Mouse (Mus musculus) heart, embryonic 11.5 days (tissue): ENCODE measurements around the gene Pigs. TPM values are rescaled to one million over a fixed set of nuclear protein-coding genes. Genes with fewer than 3 reads are reported as not detected.

ENCODE experiments used
- ATAC-seq: fragments of 200-750 bp; cut with Nextera tagmentation; replicated peaks from 2 replicates; pipeline ENCODE4 v1.8.0; 2017; ENCODE audit warnings: moderate library complexity; ENCODE audit not compliant: insufficient number of reproducible peaks, low FRiP score, low TSS enrichment
- H3K27ac ChIP-seq: fragments of 300-500 bp; sonication (generic); 2 replicates; pipeline ENCODE4 v1.5.1; 2014; ENCODE audit warnings: mild to moderate bottlenecking, low read depth, low read length
- H3K27me3 ChIP-seq: fragments of 300-500 bp; sonication (generic); 2 replicates; pipeline ENCODE4 v1.6.1; 2014; ENCODE audit warnings: mild to moderate bottlenecking, low read length, mixed read lengths; ENCODE audit not compliant: control insufficient read depth, insufficient read depth
- H3K36me3 ChIP-seq: fragments of 300-500 bp; sonication (generic); 2 replicates; pipeline ENCODE4 v1.6.1; 2014; ENCODE audit warnings: mild to moderate bottlenecking, low read length, moderate library complexity, mixed read lengths; ENCODE audit not compliant: control insufficient read depth, insufficient read depth
- H3K4me1 ChIP-seq: fragments of 300-500 bp; sonication (generic); 2 replicates; pipeline ENCODE4 v1.6.1; 2014; ENCODE audit warnings: low read length; ENCODE audit not compliant: control insufficient read depth, insufficient read depth
- H3K4me2 ChIP-seq: fragments of 300-500 bp; sonication (generic); 2 replicates; pipeline ENCODE4 v1.6.1; 2014; ENCODE audit warnings: mild to moderate bottlenecking, moderate library complexity
- H3K4me3 ChIP-seq: fragments of 300-500 bp; sonication (generic); 2 replicates; pipeline ENCODE4 v1.5.1; 2014; ENCODE audit warnings: low read depth, low read length
- H3K9ac ChIP-seq: fragments of 300-500 bp; sonication (generic); 2 replicates; pipeline ENCODE4 v1.6.1; 2014; ENCODE audit warnings: mild to moderate bottlenecking, low read depth, low read length, moderate library complexity
- H3K9me3 ChIP-seq: fragments of 300-500 bp; sonication (generic); replicated peaks from 2 replicates; pipeline ENCODE4 v1.6.1; 2016; ENCODE audit warnings: low read length; ENCODE audit not compliant: control insufficient read depth
- WGBS: fragments of 180-500 bp; shearing (Covaris S2); extraction: QIAGEN DNeasy Blood & Tissue Kit; methylation state at CpG from one replicate; pipeline ENCODE4 v1.1.7; 2014; ENCODE audit not compliant: insufficient replicate concordance; 5-methylcytosine and 5-hydroxymethylcytosine counted together
- polyA plus RNA-seq: library from polyadenylated mRNA; unstranded; fragments of >200 nt; fragmentation: Nextera tagmentation; extraction: Ambion mirVana; gene quantifications from 2 replicates; pipeline ENCODE4 v1.2.1, GENCODE M21; 2014

Gene Pigs
- polyA plus RNA-seq, 1 experiment from 2014 or later, result 58.7 TPM

DNA sequence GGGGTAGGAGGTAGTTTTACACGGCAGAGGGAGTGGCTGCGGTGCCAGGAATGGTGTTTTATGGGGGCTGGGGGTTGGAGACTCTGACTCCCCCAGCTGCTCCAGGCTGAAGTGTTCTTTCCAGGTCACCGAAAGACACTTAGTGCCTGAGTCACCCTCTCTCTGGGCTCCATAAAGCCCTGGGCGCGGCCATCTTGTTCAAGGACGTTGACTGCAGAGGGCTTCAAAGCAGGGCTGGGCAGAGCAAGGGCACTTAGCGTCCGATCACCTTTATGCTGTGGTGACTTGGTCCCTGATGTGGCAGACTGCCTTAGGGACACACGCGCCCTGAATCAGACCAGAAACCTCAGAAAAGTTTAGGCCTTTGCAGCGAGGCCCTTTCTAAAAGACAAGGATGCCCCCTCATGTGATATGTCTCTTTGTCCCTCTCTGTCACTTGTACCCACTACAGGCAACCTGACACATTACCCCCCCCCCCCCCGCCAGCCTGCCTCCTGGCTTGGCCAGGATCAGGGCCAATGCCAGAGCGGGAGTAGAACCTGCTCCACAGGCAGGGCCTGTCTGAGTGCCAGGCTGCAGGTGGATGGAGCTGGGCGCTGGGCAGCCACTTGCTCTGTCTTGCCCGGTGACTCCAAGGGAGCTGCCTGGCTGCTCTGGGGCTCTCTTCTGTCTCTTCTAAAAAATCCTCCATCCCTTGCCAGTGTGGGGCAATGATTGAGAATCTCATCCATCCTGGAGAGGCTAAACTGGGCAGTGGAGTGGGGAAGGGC, 39.4 kb downstream of the Pigs start:
- Histone ChIP-seq H3K4me3 (no peak overlapping the region), H3K4me1 (peaks cover 2% of the 10 kb centered on the region; the same call in 1 of the 2 replicates), H3K27ac (no peak overlapping the region), H3K36me3 (no peaks in the 10 kb centered on the region), H3K27me3 (peaks cover 3% of the 10 kb centered on the region; the same call in 1 of the 2 replicates), H3K9me3 (no peaks in the 10 kb centered on the region), H3K4me2 (no peak overlapping the region), H3K9ac (no peak overlapping the region)
- no peak for ATAC-seq
- 87% methylated on average over 15 of the region's 15 CpGs for WGBS

DNA sequence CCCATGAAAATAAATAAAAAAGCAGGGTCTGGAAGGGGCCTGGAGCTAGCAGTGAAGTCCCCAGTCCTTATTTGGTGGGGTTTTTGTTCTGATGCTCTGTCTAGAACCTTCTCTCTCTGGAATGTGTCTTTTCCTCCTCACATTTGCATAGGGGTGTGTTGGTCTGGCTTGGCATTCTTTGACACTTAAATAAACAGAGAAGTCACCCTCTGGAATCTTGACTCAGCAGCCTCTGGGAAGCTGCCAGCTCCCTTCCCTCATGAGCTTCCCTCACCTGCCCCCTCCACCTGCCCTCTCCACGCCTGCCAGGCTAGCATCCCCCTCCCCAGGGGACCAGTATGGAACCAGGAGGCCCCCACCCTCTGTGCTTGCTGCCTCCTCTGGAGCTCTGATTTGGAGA, 42.2 kb downstream of the Pigs start:
- Histone ChIP-seq H3K36me3 (no peaks in the 10 kb centered on the region), H3K27ac (no peak overlapping the region), H3K9ac (no peak overlapping the region), H3K4me1 (peaks cover 2% of the 10 kb centered on the region; the same call in 1 of the 2 replicates), H3K4me2 (no peak overlapping the region), H3K4me3 (no peak overlapping the region), H3K9me3 (no peaks in the 10 kb centered on the region), H3K27me3 (0 out of 2 replicates have a peak, but pooled peaks cover 3% of the 10 kb centered on the region)
- no peak for ATAC-seq
- 56% methylated on average over 1 of the region's 1 CpGs for WGBS

DNA sequence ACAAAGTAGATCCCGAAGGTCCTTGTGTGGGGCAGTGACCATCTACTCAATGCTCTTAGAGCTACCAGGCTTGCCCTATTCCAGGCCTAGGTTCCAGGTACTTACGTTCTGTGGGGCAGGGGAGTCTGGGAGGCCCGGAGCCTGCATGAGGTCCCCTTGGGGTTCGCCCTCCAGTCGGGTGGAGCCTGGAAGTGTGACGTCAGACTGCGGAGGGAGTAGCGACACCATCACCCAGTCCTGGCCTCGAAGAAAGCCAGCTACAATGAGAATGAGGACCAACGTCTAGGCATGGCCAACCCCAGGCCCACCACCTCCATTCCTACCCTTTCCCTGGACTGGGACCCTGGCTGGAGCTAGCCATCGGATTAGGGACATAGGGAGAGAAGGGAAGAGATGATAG, 43.5 kb downstream of the Pigs start:
- no peak overlapping the region for H3K9ac ChIP-seq
- no peak overlapping the region for H3K27ac ChIP-seq
- H3K36me3 ChIP-seq, result no peaks in the 10 kb centered on the region
- H3K4me2 ChIP-seq, result no peak overlapping the region
- ATAC-seq, result no peak
- peaks cover 2% of the 10 kb centered on the region; the same call in 1 of the 2 replicates for H3K4me1 ChIP-seq
- 0 out of 2 replicates have a peak, but pooled peaks cover 3% of the 10 kb centered on the region for H3K27me3 ChIP-seq
- H3K9me3 ChIP-seq, result no peaks in the 10 kb centered on the region
- no peak overlapping the region for H3K4me3 ChIP-seq
- WGBS, result 88% methylated on average over 11 of the region's 11 CpGs

DNA sequence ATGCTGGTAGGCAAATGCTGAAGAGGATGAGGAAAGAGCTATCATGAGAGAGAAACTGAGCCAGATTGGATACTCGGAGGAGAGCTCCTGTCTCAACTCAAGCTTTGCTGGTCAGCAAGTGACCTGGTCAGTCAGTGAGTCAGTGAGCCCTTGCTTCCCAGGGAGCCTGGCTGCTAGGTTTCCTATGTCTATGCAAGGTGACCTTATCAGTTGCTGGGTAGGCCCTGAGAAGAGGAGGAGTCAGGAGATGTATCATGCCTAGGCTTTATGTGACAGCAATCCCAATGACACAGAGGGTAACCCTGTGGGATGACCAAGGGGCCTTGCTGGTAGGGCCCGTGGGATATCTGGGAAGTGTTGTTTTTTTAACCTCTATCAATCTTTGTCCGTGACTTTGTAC, 44.0 kb downstream of the Pigs start:
- Histone ChIP-seq H3K27ac (no peak overlapping the region), H3K9me3 (no peaks in the 10 kb centered on the region), H3K4me2 (no peak overlapping the region), H3K9ac (no peak overlapping the region), H3K4me3 (no peak overlapping the region), H3K27me3 (peaks cover 4% of the 10 kb centered on the region; the same call in 1 of the 2 replicates), H3K4me1 (peaks cover 2% of the 10 kb centered on the region; the same call in 1 of the 2 replicates), H3K36me3 (no peaks in the 10 kb centered on the region)
- no peak for ATAC-seq
- WGBS, result 47% methylated on average over 3 of the region's 3 CpGs

DNA sequence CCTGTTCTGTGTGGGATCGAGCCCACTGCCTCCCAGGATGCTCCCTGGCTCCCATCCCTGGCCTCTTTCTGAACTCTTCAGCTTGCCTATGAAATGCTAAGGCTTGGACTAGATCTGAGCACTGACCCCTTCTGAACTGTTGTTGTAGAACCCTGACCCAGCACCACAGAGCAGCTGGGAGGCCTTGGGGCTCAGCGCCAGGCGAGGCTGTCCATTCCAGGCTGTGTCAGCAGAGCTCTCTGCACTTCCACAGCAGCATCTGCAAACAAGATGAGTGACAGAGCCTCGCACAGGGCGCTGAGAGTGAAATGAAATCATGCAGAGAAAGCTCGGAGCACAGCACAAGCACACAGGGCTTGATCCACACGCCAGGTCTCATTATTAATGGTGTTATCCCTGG, 44.4 kb downstream of the Pigs start:
- WGBS, result 67% methylated on average over 7 of the region's 7 CpGs
- no peak overlapping the region for H3K9ac ChIP-seq
- H3K4me1 ChIP-seq, result peaks cover 2% of the 10 kb centered on the region; the same call in 1 of the 2 replicates
- no peaks in the 10 kb centered on the region for H3K9me3 ChIP-seq
- H3K4me3 ChIP-seq, result no peak overlapping the region
- H3K27ac ChIP-seq, result no peak overlapping the region
- no peak overlapping the region for H3K4me2 ChIP-seq
- ATAC-seq, result no peak
- no peaks in the 10 kb centered on the region for H3K36me3 ChIP-seq
- peaks cover 7% of the 10 kb centered on the region; the same call in 1 of the 2 replicates for H3K27me3 ChIP-seq

DNA sequence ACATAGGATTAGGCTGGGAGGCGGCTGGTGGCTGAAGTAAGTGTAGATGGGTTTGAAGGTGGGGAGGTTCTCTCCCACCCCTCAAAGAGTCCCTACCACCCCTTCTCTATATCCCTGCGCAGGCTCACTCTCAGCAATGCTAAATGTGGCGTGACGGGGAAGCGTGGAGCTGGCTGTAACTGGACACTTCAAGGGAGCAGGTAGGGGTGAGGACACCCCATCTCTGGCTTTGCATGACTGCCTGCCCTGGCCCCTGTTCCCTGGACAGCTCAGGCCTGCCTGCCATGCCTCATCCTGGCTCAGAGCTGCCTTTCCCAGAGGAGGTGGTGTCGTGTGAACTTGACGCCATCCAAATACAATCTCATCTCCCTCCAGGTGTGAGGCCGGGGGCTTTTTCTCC, 45.9 kb downstream of the Pigs start:
- no peaks in the 10 kb centered on the region for H3K9me3 ChIP-seq
- no peak overlapping the region for H3K4me2 ChIP-seq
- H3K27me3 ChIP-seq, result peaks cover 7% of the 10 kb centered on the region; the same call in 1 of the 2 replicates
- no peak overlapping the region for H3K27ac ChIP-seq
- WGBS, result 73% methylated on average over 8 of the region's 8 CpGs
- H3K36me3 ChIP-seq, result no peaks in the 10 kb centered on the region
- H3K9ac ChIP-seq, result no peak overlapping the region
- H3K4me1 ChIP-seq, result peaks cover 2% of the 10 kb centered on the region; the same call in 1 of the 2 replicates
- H3K4me3 ChIP-seq, result no peak overlapping the region
- ATAC-seq, result no peak

DNA sequence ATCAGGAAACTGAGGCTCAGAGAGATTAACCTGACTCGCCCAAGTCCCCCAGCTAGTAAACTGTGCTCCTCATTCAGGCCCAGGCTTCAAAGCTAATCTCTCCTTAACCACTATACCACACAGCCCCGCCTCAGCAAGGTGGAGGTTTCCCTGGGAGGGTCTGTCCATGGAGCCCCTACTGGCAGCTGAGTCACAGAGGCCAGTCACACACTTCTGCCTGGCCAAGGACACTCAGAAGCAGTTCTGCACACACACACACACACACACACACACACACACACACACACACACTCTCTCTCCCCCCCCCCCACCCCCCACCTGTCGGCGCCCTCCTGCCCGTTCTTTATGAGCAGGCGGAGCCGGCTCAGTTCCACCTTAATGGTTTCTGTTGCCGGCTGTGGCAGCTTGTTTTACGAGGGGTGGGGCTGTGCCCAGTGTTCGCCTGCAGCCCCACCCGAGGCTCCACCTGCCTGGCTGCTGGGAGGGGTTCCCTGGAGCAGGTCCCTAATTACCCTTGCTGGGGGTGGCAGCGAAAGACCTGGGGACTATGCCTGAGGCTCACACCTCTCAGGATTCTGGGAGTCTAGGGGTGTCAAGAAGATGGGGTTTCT, 49.4 kb downstream of the Pigs start:
- no peak overlapping the region for H3K9ac ChIP-seq
- H3K4me2 ChIP-seq, result no peak overlapping the region
- H3K4me3 ChIP-seq, result no peak overlapping the region
- H3K4me1 ChIP-seq, result no peaks in the 10 kb centered on the region
- H3K27ac ChIP-seq, result no peak overlapping the region
- 41% methylated on average over 11 of the region's 12 CpGs for WGBS
- no peak for ATAC-seq
- H3K36me3 ChIP-seq, result no peaks in the 10 kb centered on the region
- no peaks in the 10 kb centered on the region for H3K9me3 ChIP-seq
- H3K27me3 ChIP-seq, result peaks cover 4% of the 10 kb centered on the region; the same call in 1 of the 2 replicates

DNA sequence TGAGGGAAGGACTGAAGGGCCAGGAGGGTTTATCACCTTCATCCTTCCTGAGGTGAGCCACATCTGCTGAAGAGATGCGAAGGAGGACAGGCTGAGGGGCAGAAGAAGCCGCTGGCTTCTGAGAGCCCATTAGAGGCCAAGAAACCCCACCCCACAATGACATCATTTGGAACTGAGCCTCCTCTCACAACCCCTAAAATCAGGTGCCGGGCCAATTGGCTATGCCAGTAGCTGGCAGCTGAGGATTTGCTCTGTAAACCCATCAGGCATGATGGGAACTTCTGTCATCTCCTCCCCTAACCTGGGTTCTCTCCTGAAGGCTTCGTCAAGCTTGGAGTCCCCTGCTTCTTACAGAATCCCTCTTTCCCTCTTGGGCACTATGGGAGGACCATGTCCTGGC, 52.1 kb downstream of the Pigs start:
- Histone ChIP-seq H3K9me3 (no peaks in the 10 kb centered on the region), H3K36me3 (no peaks in the 10 kb centered on the region), H3K4me3 (no peak overlapping the region), H3K27ac (no peak overlapping the region), H3K4me1 (no peaks in the 10 kb centered on the region), H3K9ac (no peak overlapping the region), H3K4me2 (no peak overlapping the region), H3K27me3 (peaks cover 4% of the 10 kb centered on the region; the same call in 1 of the 2 replicates)
- no peak for ATAC-seq
- 66% methylated on average over 4 of the region's 4 CpGs for WGBS
